Mouse (Mus musculus): ENCODE data around the gene Vsx2.

Gene Vsx2

GRCm38 (mm10) chr12:84572341-84572720, 2.8 kb downstream of the Vsx2 start:
- DNase-seq (ENCODE audit: low read depth), result no peak

GRCm38 (mm10) chr12:84573094-84573493, 3.5 kb downstream of the Vsx2 start:
- no peak for DNase-seq (ENCODE audit: low read depth)

- peak; percentile 34 for DNase-seq (ENCODE audit: low read depth)
Observed at GRCm38 (mm10) chr12:84577768-84578439, 8.3 kb downstream of the Vsx2 start.

GRCm38 (mm10) chr12:84578440-84578770, 8.8 kb downstream of the Vsx2 start:
- no peak for DNase-seq (ENCODE audit: low read depth)

GRCm38 (mm10) chr12:84581285-84581684, 11.7 kb downstream of the Vsx2 start:
- peak; percentile 39 for DNase-seq (ENCODE audit: low read depth)

GRCm38 (mm10) chr12:84589825-84590761, 20.5 kb downstream of the Vsx2 start:
- DNase-seq (ENCODE audit: low read depth), result peak; percentile 83

GRCm38 (mm10) chr12:84598324-84598723, 28.8 kb downstream of the Vsx2 start:
- no peak for DNase-seq (ENCODE audit: low read depth)

- no peak for DNase-seq (ENCODE audit: low read depth)
Observed at GRCm38 (mm10) chr12:84604001-84604400, 34.4 kb downstream of the Vsx2 start.

GRCm38 (mm10) chr12:84605860-84606259, 36.3 kb downstream of the Vsx2 start:
- peak; percentile 19 for DNase-seq (ENCODE audit: low read depth)

GRCm38 (mm10) chr12:84611718-84612117, 42.2 kb downstream of the Vsx2 start:
- DNase-seq (ENCODE audit: low read depth), result no peak

- no peak for DNase-seq (ENCODE audit: low read depth)
Observed at GRCm38 (mm10) chr12:84612518-84612917, 43.0 kb downstream of the Vsx2 start.

GRCm38 (mm10) chr12:84614001-84614400, 44.4 kb downstream of the Vsx2 start:
- no peak for DNase-seq (ENCODE audit: low read depth)

GRCm38 (mm10) chr12:84614524-84614923, 45.0 kb downstream of the Vsx2 start:
- DNase-seq (ENCODE audit: low read depth), result peak; percentile 87

GRCm38 (mm10) chr12:84616977-84617630, 47.5 kb downstream of the Vsx2 start, which contains the start of gene Abcd4:
Gene Abcd4 (minus strand): TSS chr12:84617413.
- DNase-seq (ENCODE audit: low read depth), result peak; percentile 95

GRCm38 (mm10) chr12:84617663-84618062, 48.1 kb downstream of the Vsx2 start:
- peak; percentile 73 for DNase-seq (ENCODE audit: low read depth)

GRCm38 (mm10) chr12:84620975-84621374, 51.4 kb downstream of the Vsx2 start:
- DNase-seq (ENCODE audit: low read depth), result peak; percentile 53

GRCm38 (mm10) chr12:84624601-84625000, 55.0 kb downstream of the Vsx2 start:
- DNase-seq (ENCODE audit: low read depth), result no peak

- DNase-seq (ENCODE audit: low read depth), result no peak
Observed at GRCm38 (mm10) chr12:84625116-84625515, 55.6 kb downstream of the Vsx2 start.

GRCm38 (mm10) chr12:84631867-84632266, 62.3 kb downstream of the Vsx2 start:
- DNase-seq (ENCODE audit: low read depth), result no peak

- DNase-seq (ENCODE audit: low read depth), result no peak
Observed at GRCm38 (mm10) chr12:84640253-84640652, 70.7 kb downstream of the Vsx2 start.

- DNase-seq (ENCODE audit: low read depth), result no peak
Observed at GRCm38 (mm10) chr12:84640654-84641053, 71.1 kb downstream of the Vsx2 start, which contains the start of gene Vrtn. Gene Vrtn (plus strand): TSS chr12:84641019.

Data from 416B (cell line).